Mouse (Mus musculus): Measurements from ENCODE around the gene St7. TPM values are rescaled to one million over a fixed set of nuclear protein-coding genes. Genes with fewer than 3 reads are reported as not detected.
A peak's percentile ranks its signal among the peaks of the same experiment; 100 is the strongest.

The St7 gene
- polyA plus RNA-seq, 1 experiment from 2014 or later, result 44.0 TPM

DNA sequence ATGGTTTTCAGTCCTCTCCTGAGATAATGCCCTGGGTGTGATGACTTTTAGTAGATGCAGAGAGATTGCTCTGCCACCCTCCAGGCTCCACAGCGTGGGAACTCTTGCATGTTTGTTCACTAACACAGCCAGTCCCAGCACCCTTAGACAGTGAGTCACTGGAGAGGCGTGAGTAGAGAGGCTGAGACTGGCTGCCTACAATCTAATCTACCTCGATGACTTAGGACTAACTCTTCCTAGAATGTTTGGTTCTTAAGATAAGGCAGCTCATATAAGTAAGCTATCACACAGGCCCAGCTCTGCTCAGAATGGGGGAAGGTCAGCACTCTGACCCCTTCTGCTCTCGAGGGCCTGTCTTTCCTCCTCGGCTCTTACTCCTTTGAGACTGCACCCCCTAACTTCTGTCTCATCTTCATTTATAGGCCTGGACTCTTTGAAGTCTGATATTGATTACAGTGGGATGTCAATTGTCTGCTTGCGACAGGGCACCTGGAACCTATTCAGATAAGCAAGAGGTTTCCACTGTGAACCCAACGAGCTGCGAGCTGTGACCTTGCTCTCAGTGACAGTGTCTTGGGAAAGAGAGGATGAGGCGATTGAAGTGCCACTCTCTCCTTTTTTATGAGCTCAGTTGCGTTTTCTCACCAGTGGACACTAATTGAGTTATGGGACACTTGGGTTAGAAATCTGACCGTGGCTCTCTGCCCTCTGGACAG lies 246.1 kb downstream of the St7 start:
- H3K9ac ChIP-seq, result no peak overlapping the region
- TF ChIP-seq CTCF (IDR thresholded peaks at IDR 0.05; ENCODE audit: low read depth), result no peak
- DNase-seq, result no peak
- 43% methylated on average over 11 of the region's 11 CpGs for WGBS
- H3K27me3 ChIP-seq (ENCODE audit: insufficient read depth, low read length), result no peaks in the 10 kb centered on the region
- no peak for ATAC-seq (ENCODE audit: insufficient read depth)
- H3K36me3 ChIP-seq (ENCODE audit: insufficient read depth), result peaks cover 22% of the 10 kb centered on the region; the same call in 1 of the 2 replicates
- no peaks in the 10 kb centered on the region for H3K9me3 ChIP-seq (ENCODE audit: low read depth, low read length)
- no peak overlapping the region for H3K4me2 ChIP-seq
- no peak overlapping the region for H3K27ac ChIP-seq (ENCODE audit: low read depth)
- no peak overlapping the region for H3K4me3 ChIP-seq (ENCODE audit: low read depth, low read length)
- H3K4me1 ChIP-seq (ENCODE audit: insufficient read depth), result peaks cover 18% of the 10 kb centered on the region

DNA sequence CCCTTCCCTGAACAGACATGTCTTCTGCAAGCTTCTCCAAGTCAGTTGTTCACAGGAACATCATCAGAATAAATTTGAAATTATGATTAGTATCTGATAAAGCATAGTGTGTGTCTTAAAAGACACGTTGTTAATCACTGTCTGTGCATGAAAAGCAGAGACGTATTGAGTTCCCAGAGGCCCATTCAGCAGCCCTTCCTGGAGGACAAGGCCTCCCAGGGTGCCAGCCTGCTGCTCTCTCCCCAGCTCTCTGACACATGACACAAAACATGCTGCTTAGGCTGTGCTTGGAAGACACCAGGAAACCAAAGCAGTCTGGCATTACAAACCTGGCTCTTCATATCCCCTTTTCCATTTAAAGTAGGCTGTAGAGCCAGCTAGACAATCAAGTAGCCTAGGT lies 249.2 kb downstream of the St7 start:
- DNase-seq (peak; percentile 74), ATAC-seq (ENCODE audit: insufficient read depth) (peak; percentile 73)
- H3K36me3 ChIP-seq (ENCODE audit: insufficient read depth), result peaks cover 5% of the 10 kb centered on the region; the same call in 1 of the 2 replicates
- peaks cover 33% of the 10 kb centered on the region for H3K4me1 ChIP-seq (ENCODE audit: insufficient read depth)
- H3K27ac ChIP-seq (ENCODE audit: low read depth), result peak overlapping the region; percentile 77
- H3K4me2 ChIP-seq, result no peak overlapping the region
- no peaks in the 10 kb centered on the region for H3K9me3 ChIP-seq (ENCODE audit: low read depth, low read length)
- no peak for TF ChIP-seq CTCF (IDR thresholded peaks at IDR 0.05; ENCODE audit: low read depth)
- H3K27me3 ChIP-seq (ENCODE audit: insufficient read depth, low read length), result no peaks in the 10 kb centered on the region
- 21% methylated on average over 2 of the region's 2 CpGs for WGBS
- no peak overlapping the region for H3K9ac ChIP-seq
- H3K4me3 ChIP-seq (ENCODE audit: low read depth, low read length), result no peak overlapping the region

DNA sequence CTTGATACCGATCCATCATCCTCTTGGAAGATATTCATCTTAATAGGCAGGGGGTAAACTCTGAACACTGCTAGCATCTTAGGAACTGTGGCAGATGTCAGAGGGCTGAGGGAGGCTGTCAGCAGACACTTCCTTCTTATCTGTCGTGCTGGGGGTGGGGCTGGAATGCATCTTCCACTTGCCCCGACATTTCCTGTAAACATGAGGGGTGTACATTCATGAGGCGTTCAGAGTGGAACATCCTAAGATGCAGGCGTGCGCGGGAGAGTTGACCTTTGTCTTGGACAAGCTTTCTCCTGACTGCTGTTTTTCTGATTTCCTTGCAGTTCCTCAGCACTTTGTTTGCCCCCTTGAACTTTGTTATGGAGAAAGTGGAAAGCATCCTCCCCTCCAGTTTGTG lies 249.6 kb downstream of the St7 start:
- no peak for TF ChIP-seq CTCF (IDR thresholded peaks at IDR 0.05; ENCODE audit: low read depth)
- Histone ChIP-seq H3K4me2 (no peak overlapping the region), H3K4me1 (ENCODE audit: insufficient read depth) (peaks cover 33% of the 10 kb centered on the region), H3K36me3 (ENCODE audit: insufficient read depth) (peaks cover 5% of the 10 kb centered on the region; the same call in 1 of the 2 replicates), H3K9me3 (ENCODE audit: low read depth, low read length) (no peaks in the 10 kb centered on the region), H3K27me3 (ENCODE audit: insufficient read depth, low read length) (no peaks in the 10 kb centered on the region), H3K4me3 (ENCODE audit: low read depth, low read length) (no peak overlapping the region), H3K9ac (no peak overlapping the region), H3K27ac (ENCODE audit: low read depth) (peak overlapping the region; percentile 77)
- peak; percentile 82 for DNase-seq
- 20% methylated on average over 7 of the region's 7 CpGs for WGBS
- peak; percentile 76 for ATAC-seq (ENCODE audit: insufficient read depth)

DNA sequence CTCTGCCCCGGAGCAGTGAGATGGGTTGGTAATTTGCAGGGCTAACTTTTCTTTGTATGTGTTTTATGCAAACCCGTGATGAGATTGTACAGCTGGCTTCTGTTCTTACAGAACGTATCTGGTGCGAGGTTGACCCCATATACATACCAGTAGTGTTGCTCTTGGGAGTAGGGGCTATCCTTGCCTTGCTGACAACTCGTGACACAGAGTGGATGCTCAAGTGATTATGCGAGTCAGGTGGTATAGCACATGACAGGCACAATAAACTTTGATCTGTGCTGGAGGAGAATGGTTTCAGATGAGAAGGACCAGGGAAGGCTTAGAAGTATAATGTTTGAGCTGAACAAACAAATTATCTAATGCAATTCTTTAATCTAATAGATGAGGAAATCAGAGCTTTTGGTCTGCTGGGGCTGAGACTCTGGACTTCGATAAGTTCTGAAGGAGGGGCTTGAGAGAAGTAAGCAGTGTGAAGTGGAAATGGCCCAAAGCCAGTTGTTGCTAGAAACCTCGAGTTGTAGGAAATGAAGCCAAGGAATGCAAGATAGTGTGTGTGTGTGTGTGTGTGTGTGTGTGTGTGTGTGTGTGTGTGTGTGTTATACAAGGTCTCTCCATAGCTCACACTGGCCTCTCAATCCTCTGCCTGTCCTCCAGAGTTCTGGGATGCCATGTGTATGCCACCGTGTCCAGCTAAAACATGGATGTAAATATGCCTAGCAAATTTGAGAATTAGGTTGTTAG lies 251.3 kb downstream of the St7 start:
- TF ChIP-seq CTCF (IDR thresholded peaks at IDR 0.05; ENCODE audit: low read depth), result no peak
- Histone ChIP-seq H3K9ac (no peak overlapping the region), H3K36me3 (ENCODE audit: insufficient read depth) (peaks cover 5% of the 10 kb centered on the region; the same call in 1 of the 2 replicates), H3K4me1 (ENCODE audit: insufficient read depth) (peaks cover 33% of the 10 kb centered on the region), H3K27ac (ENCODE audit: low read depth) (peak overlapping the region; percentile 44; the same call in 1 of the 2 replicates), H3K4me2 (no peak overlapping the region), H3K27me3 (ENCODE audit: insufficient read depth, low read length) (no peaks in the 10 kb centered on the region), H3K9me3 (ENCODE audit: low read depth, low read length) (no peaks in the 10 kb centered on the region), H3K4me3 (ENCODE audit: low read depth, low read length) (no peak overlapping the region)
- peak; percentile 65 for ATAC-seq (ENCODE audit: insufficient read depth)
- 27% methylated on average over 9 of the region's 9 CpGs for WGBS
- peak; percentile 87 for DNase-seq

DNA sequence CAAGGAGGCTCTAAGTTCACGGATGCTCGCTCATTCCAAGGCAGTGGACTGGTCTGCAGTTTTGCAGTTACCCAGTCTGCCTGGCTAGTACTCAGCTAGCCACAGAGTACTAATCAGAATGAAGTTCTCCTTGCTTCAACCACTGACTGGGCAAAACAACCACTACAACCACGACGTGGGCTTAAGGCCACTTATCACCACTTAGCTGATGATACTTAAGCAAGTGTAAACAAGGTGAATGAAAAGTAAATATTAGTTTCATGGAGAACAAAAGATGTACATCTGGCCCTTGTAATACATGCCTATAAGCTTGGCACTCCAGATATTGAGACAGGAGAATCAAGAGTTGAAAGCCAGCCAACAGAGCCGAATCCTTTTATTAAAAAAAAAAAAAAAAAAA lies 253.7 kb downstream of the St7 start:
- no peaks in the 10 kb centered on the region for H3K9me3 ChIP-seq (ENCODE audit: low read depth, low read length)
- peaks cover 33% of the 10 kb centered on the region for H3K4me1 ChIP-seq (ENCODE audit: insufficient read depth)
- H3K9ac ChIP-seq, result no peak overlapping the region
- H3K36me3 ChIP-seq (ENCODE audit: insufficient read depth), result no peaks in the 10 kb centered on the region
- no peaks in the 10 kb centered on the region for H3K27me3 ChIP-seq (ENCODE audit: insufficient read depth, low read length)
- ATAC-seq (ENCODE audit: insufficient read depth) (no peak), DNase-seq (peak; percentile 51)
- 21% methylated on average over 5 of the region's 5 CpGs for WGBS
- H3K4me3 ChIP-seq (ENCODE audit: low read depth, low read length), result no peak overlapping the region
- no peak for TF ChIP-seq CTCF (IDR thresholded peaks at IDR 0.05; ENCODE audit: low read depth)
- H3K27ac ChIP-seq (ENCODE audit: low read depth), result peak overlapping the region; percentile 30; the same call in 1 of the 2 replicates
- H3K4me2 ChIP-seq, result no peak overlapping the region

DNA sequence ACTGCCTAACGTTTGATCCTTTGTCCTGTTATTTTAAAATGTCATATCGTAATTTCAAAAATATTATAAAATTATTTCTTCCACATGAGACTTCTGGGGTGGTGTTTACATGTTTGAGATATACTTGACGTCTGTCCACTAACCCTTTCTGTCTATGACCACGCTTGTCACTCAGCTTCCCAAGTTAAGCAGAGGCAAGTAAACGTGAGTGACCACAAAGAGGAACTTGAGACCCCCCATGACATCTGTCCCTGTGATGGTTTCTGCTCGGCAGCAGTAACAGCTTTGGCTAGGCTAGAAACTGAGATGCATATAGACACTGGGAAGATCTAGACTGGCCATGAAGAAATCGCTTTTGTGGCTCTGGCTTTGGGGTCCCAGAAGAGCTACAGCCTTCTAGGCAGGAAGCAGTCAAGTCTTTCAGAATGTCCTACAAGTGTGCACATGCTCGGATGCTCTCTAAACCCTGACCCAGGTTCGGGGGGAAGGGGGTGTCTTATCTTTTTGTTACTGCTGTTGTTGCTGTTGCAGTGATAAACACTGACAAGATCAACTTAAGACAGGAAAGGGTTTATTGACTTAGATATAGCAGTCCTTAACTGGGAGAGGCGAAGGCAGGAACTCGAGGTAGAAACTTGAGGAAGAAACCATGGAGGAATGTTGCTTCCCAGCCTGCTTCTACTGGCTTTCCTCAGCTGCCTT lies 254.5 kb downstream of the St7 start:
- no peak for ATAC-seq (ENCODE audit: insufficient read depth)
- H3K4me3 ChIP-seq (ENCODE audit: low read depth, low read length), result no peak overlapping the region
- no peaks in the 10 kb centered on the region for H3K27me3 ChIP-seq (ENCODE audit: insufficient read depth, low read length)
- H3K9ac ChIP-seq, result no peak overlapping the region
- peaks cover 28% of the 10 kb centered on the region for H3K4me1 ChIP-seq (ENCODE audit: insufficient read depth)
- no peaks in the 10 kb centered on the region for H3K9me3 ChIP-seq (ENCODE audit: low read depth, low read length)
- H3K36me3 ChIP-seq (ENCODE audit: insufficient read depth), result no peaks in the 10 kb centered on the region
- no peak for DNase-seq
- H3K4me2 ChIP-seq, result no peak overlapping the region
- H3K27ac ChIP-seq (ENCODE audit: low read depth), result no peak overlapping the region
- TF ChIP-seq CTCF (IDR thresholded peaks at IDR 0.05; ENCODE audit: low read depth), result no peak
- 38% methylated on average over 11 of the region's 11 CpGs for WGBS

DNA sequence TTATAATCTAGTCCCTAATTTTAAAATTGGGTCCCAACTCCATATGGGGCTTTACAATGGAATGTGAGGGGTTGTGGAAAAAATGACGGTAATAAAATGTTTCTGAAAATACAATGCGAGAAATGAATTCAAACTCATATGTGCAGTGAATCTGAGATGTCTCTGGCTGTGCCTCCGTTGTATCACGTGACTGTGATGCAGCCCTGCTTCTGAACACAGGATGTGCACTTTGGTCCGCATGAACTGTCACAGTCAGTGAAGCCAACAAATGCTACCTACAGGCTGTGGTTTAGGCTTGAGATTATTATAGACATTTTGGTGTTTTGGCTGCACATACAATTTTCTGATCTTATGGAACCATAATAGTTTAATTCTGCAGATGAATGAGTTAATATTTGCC lies 256.4 kb downstream of the St7 start:
- Histone ChIP-seq H3K4me1 (ENCODE audit: insufficient read depth) (peaks cover 11% of the 10 kb centered on the region), H3K4me3 (ENCODE audit: low read depth, low read length) (no peak overlapping the region), H3K4me2 (no peak overlapping the region), H3K27ac (ENCODE audit: low read depth) (no peak overlapping the region), H3K27me3 (ENCODE audit: insufficient read depth, low read length) (no peaks in the 10 kb centered on the region), H3K36me3 (ENCODE audit: insufficient read depth) (no peaks in the 10 kb centered on the region), H3K9ac (no peak overlapping the region), H3K9me3 (ENCODE audit: low read depth, low read length) (no peaks in the 10 kb centered on the region)
- ATAC-seq (ENCODE audit: insufficient read depth) (no peak), DNase-seq (no peak)
- WGBS, result 77% methylated on average over 5 of the region's 5 CpGs
- no peak for TF ChIP-seq CTCF (IDR thresholded peaks at IDR 0.05; ENCODE audit: low read depth)

All from lung, embryonic 14.5 days (tissue).